Mouse (Mus musculus): ENCODE measurements around the gene Ankrd60.

Ankrd60 gene

DNA sequence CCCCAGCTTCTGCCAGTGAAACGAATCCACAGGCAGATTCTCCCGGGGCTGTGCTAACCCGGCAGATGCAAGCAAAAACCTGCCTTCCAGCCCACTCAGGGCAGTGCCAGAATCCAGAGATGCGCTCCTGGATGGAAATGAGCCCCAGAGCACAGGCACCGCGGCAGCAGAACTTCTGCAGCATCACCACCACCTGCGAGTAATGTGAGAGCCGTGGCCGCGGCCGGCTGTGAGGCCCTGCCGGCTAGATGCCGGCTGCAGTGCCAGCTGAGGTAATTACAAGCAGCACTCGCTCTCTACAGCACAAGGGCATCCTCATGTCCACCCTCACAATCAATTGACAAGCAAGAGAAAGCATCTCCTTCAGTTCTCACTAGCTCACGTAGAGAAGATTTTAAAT, 6.2 kb upstream of the Ankrd60 start:
- no peak for DNase-seq (ENCODE audit: low read depth, low spot score)

DNA sequence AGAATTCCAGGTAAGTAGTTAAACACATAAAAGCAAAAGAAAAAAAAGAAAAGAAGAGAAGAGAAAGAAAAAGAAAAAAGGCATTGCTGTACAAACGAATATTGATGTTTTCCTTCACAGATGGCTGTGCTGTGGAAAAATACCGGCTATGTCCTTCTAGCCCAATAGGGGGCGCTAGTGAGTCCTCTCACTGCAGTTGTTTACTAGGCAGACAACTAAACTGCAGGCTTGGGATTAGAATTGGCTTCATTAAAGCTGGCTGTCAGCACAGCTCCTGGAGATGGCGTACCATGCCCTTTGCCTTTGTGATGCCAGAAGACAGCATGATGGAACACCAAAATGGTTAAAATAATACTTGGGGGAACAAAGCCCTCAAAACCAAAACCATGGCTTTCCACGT, 5.3 kb upstream of the Ankrd60 start:
- DNase-seq (ENCODE audit: low read depth, low spot score) = peak; percentile 71

DNA sequence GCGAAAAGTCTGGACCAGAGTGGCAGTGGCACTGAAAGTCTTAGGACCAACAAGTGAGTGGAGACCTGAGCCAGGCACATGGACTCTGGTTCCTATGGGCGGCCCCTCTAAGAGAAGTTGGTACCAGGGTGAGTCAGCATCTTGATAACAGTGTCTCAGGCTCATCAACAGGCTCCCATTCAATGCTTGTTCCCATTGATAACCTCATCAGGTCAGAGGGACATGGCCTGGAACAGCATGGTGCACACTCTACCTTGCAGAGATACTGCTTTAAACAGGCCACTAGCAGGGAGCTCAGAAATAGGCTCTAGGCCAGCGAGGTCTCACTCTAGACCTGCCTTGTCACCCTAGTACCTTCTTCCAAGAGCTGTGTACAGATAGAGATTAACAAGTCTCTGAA, 4.7 kb upstream of the Ankrd60 start:
- DNase-seq (ENCODE audit: low read depth, low spot score) = no peak

DNA sequence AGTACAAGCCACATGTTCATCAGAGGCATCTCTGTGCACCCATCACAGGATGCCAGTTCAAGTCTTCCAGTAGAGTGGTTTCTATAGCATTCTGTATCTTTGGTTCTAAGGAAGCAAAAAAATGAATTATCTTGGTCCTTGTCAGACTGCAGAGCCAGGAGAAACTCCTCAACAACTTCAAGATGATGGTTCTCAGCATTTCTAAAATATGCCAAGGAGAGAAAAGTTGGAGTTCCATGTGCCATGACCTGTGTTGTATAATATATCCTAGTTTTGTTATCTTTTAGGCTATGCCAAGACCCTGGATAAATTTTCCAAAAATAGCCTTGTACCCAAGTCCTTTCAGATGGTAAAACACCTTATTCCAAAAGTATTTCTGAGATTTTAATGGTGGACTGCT, 2.9 kb upstream of the Ankrd60 start:
- DNase-seq (ENCODE audit: low read depth, low spot score) = no peak

DNA sequence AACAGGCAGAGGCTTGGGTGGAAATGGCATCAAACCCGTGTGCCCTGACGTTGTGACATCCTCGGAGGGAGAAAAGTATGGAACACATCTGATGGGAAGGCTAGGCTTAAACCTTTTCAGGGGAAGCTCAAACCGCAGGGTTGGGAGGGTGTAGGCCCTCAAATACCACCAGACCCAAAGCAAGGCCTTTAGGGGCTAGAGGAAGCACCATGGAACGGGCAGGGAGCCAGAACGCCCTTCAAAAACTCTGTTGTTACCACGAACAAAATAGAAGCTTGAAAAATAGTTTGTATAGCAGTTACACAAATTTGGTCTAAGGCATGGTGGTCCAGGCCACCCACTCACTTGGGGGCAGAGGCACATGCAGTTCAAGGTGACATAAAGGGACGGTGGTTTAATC, 430 bp upstream of the Ankrd60 start:
- no peak for DNase-seq (ENCODE audit: low read depth, low spot score)

DNA sequence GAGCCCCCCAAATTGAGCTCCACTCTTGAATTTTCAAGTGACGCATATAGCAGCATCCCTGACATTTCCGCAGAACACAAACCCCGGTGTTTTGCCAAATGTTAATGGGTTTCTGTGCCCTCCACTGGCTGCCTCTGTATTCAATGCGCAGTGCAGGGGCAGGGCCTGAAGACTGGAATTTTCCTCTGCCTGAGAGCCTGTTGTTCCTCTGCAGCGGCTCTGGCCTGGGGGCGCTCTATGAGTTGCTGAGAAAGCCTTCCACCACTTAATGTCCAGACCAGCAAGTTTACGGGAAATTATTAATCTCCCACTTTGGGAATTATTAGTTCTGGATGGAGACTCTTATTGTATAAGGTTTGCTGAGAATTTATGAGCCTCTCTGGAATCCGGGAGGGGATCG, 14.0 kb downstream of the Ankrd60 start:
- DNase-seq (ENCODE audit: low read depth, low spot score) = no peak

DNA sequence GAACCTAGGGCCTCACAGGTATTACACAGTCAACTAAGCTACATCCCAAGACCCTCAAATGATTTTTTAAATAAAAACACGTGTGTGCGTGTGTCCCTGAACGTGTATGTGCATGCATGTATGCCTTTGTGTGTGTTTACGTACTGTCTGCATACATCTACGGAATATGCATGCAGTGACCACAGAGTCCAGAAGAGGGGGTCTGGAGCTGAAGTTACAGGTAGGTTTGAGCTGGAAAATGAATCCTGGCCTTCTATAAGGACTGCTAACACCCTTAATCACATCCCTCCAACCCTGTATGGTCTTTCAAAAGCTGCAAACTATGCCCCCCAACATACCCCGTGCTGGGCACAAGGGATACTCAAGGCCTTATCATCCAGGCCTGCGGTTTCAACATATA, 14.8 kb downstream of the Ankrd60 start:
- peak; percentile 16 for DNase-seq (ENCODE audit: low read depth, low spot score)

DNA sequence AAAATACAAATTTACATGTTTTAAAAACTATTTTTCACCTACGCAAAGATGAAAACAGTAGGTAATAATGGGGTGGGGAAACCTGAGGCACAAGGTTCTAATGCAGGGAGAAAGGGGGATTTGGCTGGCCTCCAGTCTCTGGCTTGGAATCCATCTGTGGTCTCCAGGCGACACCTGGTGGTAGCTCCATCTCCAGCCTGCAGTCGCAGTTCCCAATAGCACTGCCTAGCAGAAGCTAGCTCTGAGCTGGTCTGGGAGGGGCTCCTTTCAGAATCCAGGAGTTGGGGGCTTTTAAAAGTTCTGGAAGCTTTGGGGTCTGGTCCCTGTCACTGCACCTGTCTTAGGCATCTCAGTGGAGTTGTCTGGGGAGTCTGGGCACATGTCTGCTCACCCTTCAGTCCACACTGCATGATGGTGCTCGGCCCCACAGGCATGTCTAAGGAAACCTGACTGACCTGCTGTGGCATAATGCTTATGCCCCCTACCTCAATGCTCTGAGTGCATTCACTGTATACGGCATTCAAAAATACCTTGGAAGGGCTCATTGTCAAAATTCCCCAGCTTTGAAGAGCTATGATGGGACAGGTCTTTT, 16.2 kb downstream of the Ankrd60 start:
- peak; percentile 55 for DNase-seq (ENCODE audit: low read depth, low spot score)

DNA sequence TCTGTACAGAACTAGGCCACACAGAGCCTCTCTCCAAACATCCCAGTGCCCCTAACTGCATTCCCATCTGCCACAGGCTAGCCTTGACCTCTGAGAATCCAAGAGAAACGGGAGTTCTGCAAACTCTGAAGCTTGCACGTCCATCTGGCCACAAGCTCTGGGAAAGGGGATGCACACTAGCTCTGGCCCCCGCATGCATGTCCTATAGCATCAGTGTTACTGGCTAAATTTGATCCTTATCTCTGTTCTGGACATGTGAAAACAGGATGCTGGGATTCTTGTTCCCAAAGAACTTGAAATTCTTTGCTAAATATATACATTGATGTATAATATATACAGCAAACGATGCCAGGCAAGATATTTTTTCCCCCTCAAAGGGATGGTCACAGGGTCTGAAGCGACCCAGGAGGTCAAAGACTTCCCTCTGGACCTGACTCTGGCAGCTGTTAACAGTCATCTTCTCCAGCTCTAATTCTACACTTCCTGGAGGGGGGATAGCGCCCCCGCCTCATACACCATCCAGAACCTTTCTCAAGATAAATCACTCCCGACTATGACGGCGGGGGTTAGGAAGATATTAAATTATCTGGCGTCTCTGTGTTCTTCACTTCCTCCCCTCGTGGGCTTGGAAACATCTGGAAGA, 19.3 kb downstream of the Ankrd60 start:
- DNase-seq (ENCODE audit: low read depth, low spot score) = no peak

DNA sequence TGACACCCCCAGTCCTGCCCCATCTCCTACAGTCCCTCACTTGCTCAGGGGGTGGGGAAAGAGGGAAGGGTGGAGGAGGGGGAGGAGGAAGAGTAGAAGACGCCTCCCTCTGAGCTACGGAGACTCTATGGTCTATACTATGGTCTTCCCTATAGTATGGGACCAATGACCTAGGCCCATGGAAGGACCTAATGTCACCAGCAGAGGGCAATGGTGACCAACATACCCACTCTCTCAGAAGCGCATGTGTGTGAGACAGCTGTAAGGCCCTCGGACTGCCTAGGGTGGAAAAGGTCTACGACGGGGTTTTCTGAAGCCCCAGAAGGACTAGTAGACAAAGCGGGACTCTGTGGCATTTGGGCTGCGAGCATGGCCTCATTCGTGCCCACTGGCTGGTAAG, 24.3 kb downstream of the Ankrd60 start:
- peak; percentile 71 for DNase-seq (ENCODE audit: low read depth, low spot score)

DNA sequence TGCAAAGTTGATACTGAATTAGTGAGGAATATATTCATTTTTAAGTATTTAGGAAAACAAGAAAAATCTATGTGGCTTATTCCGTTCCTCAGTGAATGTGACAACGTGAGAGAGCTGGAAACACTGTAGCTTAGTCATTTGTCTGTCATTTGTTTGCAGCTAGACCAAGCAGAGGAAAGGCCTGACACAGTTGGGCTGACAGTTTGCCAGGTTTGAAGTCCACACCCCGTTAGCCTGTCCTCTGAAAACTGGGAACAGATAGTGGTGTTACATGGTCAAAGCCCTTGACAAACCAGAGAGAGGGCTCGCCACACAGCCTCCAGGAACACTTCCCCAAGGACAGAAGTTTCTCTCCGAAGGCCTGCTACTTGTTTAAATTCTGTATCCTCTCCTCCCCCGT, 27.5 kb downstream of the Ankrd60 start:
- DNase-seq (ENCODE audit: low read depth, low spot score) = no peak

DNA sequence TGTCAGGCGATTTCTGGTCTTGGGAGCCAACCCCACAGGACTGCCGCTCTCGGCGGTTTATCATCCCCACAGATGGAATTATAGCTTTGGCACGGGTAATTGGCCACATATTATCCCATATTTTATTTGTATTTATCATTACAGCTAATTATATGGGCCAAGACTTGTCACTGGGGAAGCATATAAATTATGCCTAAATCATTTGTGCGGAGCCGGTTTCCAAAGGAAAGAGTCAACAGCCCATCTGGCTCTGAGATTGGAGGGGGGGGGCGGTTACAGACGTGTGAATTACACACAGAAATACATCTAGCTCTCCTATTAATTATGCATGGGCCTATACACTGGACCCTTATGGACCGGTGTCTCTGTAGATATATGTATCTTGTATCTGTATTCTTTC, 28.9 kb downstream of the Ankrd60 start:
- no peak for DNase-seq (ENCODE audit: low read depth, low spot score)

DNA sequence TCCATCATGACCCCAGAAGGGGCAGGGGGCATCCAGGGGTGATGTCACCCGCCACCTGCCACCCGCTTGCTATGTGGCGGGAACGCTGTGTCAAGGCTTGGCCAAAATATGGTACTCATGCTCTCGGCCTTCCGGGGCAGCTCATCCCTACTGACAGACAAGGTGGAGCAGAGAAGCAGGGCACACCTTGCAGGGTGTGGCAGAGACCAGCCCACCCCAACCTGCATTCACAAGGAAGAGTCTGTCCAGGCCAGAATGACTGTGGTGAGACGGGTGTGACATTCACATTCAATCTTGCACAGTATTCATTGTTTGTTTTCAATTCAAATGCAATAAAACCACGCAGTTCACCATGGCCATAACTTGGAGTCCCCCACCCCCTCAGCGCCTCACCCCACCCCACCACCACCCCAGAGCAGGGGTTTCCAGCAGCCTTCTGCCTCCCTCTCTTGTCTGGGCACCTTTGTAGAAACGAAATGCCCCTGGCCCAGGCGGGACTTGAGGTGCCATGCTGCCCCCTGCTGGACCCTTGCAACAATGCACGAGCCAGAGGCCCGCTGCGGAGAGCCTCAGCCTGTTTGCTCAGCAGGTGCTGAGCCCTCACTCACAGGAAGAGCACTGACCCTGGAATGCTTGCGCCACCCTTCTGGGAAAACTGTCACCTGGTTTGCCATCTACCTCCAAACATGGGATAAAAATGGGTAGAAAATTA, 32.0 kb downstream of the Ankrd60 start:
- DNase-seq (ENCODE audit: low read depth, low spot score) = peak; percentile 78

DNA sequence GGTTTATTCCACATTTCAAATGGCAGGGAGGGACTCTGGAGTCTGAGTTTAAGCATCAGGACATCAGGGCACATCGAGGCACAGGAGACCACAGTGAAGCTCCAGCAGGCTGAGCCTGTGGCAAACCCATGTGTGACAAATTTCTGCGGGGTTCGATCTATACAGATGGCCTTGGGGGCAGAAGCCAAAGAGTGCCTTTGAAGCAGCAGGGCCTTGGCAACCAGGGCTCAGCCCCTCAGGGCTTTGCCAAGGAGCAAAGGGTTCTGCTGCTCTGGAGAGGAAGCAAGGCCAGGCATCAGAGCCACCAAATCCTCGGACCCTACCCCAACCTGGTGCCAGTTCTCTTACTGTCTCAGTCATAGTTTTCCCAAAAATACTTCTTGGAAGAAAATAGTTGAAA, 35.4 kb downstream of the Ankrd60 start:
- DNase-seq (ENCODE audit: low read depth, low spot score) = no peak

DNA sequence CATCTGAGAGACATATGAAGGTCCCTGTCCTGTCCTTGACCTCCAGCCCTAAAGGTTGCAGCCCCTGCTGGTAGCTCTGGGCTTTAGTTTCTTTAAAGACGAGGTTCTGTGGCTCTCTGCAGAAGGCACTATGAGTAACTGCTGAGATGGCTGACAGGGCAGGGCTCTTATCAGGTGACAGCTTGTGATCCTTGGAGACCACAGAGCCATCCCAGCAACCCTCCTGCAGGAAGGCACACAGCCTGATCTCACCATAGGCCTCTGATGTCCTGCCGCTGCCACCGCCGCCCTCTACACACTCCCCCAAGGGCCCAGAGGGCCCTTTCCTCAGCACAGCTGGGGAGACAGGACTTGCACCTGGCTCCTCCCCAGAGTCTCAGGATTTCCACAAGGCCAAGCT, 36.4 kb downstream of the Ankrd60 start:
- DNase-seq (ENCODE audit: low read depth, low spot score) = no peak

DNA sequence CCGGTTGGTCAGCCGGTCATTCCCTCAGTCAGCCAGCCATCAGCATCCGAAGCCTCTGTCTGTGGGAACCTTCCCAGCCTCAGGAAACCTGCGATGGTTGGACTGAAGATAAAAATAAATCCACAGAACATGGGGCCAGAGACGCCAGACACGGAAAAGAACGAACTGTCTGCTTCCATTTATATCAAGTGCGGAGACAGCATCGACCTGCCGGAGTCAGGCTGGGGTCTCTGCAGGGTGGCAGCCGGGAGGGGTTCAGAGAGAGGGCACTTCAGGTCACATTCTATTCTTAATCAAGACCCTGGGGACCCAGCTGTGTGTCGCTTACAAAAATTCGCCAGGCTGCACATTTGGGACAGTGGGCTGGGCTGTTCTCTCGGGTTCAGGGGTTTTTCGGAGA, 38.4 kb downstream of the Ankrd60 start:
- no peak for DNase-seq (ENCODE audit: low read depth, low spot score)

DNA sequence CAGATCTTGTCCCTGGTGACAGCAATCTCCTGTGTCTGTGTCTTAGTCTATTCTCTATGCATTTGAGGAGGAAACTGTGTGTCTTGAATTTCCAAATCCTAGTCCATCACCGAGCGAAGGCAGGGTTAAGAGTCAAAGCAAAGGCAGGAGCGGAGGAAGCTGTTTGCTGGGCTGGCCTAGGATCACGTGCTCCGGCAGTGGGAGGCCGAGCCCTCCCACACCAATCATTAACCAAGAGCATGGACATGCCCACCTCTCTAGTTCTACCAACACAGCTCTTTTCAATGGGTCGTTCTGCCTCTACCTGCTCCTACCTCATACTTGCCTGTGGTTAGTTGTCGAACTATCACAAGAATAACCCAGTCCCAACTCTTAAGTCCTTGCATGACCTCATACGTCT, 42.3 kb downstream of the Ankrd60 start:
- no peak for DNase-seq (ENCODE audit: low read depth, low spot score)

DNA sequence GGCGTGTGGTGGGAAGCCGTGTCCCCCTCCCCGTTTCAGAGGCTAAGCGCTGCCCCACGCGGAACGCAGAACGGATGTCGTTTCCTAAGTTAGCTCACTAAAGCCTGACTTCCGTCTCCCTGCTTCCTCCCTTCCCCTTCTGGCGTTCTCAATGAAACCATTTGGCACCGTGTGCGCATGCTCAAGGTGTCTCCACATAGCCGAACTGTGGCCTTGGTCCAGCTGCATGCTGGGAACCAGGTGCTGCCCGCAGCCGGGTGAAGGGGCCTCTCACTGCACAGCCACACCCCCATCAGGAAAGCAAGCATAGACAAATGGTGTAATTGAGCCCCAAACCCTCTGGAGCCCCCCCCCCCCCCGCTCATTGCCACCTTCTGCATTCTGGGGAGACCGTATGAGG, 42.8 kb downstream of the Ankrd60 start:
- no peak for DNase-seq (ENCODE audit: low read depth, low spot score)

DNA sequence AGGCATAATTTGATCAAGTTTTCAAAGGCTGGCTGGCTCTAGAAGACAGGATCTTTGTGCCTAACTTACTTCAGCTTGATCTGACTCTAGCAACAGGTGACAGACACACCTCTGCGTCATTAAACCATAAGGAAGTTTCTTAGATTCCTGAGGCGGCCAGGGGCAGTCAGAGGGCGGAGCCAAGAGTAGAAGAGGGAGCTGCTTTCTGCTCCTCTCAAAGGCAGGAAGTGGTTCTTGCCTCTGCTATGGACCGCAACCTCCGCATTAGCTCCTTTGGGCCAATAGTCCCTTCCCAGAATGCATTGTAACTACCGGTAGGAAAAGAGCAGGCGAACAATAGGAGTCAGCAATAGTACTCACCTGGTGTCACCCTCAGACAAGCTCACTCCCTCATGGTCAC, 43.6 kb downstream of the Ankrd60 start:
- no peak for DNase-seq (ENCODE audit: low read depth, low spot score)

DNA sequence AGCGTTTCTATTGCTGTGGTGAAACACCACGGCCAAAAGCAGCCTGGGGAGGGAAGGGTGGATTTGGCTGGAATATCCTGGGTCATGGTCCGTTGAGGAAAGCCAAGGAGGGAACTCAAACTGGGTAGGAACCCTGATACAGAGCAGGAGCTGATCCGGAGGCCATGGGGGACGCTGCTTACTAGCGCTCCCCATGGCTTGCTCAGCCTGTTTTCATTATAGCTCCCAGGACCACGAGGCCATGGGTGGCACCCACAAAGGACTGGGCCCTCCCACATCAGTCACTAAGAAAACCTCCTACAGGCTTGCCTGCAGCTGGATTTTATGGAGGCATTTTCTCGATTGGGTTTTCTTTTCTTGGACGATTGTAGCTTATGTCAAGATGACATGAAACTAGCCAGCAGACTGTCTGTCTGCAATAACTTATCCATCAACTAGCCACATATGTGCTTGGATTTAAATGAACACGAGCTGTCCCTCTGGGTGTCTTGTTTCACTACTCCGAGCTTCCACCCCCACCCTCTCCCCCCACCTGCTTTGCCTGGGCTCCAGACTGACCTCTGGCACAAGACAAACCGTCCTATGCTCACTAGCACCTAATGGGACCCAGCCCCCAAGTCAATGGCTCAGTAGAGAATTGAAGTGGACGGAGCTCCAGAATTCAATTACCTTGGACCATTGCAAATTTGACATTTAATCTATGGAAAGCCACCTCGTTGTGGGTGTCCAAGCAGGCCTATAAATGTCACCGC, 45.3 kb downstream of the Ankrd60 start:
- no peak for DNase-seq (ENCODE audit: low read depth, low spot score)

DNA sequence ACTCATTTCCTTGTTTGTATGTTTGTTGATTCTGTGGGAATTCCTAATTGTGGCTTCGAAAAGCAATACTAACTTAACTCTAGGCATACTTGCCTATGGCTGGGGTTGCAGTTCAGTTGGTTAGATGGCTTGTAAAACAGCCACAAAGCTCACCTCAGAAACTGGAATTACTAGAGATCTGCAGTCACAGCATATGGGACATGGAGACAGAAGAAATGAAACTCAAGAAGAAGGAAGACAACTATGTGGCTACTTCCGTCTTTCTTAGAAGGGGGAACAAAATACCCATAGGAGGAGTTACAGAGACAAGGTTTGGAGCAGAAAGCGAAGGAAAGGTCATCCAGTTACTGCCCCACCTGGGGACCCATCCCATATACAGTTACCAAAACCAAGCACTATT, 49.7 kb downstream of the Ankrd60 start:
- no peak for DNase-seq (ENCODE audit: low read depth, low spot score)

DNA sequence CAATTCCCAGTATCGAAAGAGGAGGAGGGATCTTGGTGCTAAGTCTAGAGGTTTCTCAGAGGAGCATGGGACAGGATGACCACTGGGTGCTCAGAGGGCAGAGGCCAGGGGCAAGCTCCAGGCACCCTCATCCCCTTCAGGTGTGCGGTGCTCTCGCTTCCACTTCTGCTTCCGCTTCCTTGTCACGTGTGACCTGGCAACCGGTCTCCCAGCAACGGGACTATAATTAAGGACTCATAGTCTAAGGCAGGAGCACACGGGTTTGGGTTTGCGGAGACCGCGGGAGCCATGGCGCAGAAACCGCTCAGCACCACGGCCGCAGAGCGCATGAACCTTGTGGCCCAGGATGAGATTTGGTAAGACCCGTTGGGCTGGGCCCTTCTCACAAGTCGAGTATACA, 55.8 kb downstream of the Ankrd60 start, which contains the start of gene 1700021F07Rik:
Gene 1700021F07Rik (plus strand): TSS at position 211 of the 400 bp plus-strand sequence.
- DNase-seq (ENCODE audit: low read depth, low spot score) = peak; percentile 61
